Mouse (Mus musculus) spleen, adult 2 months (tissue): Measurements from ENCODE around the gene Il2ra.

Experiments used
- CTCF ChIP-seq: fragments of 200-500 bp; IDR thresholded peaks from 2 replicates; pipeline ENCODE4 v1.5.1; 2011; ENCODE audit warnings: mild to moderate bottlenecking, inconsistent platforms; ENCODE audit not compliant: insufficient read depth, insufficient read length, insufficient replicate concordance; ENCODE audit errors: extremely low read depth
- POLR2A ChIP-seq: fragments of 200-500 bp; IDR thresholded peaks from 2 replicates; pipeline ENCODE4 v1.6.1; 2011; ENCODE audit warnings: low read depth, low read length, inconsistent platforms

DNA sequence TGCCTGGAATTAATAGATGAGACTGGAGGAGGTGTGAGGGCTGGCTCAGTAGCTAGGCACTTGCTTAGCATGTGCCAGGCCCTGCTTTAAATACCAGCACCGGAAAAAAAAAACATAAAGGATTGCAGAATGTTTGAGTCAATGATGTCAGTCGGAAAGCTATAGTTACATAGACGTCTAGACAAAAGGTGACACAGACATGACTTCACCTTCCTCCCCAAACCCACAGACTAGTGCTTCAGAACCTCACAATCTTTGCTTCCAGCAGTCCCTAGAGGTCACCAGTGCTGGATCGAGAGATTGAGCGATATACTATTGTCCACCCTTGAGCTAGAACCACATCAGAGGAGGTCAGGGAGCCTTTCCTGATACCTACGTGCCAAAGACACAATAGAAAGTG lies 7.6 kb upstream of the Il2ra start:
- TF ChIP-seq CTCF = no peak
- no peak for TF ChIP-seq POLR2A
